Mouse (Mus musculus): ENCODE results near the gene Litaf.
A peak's percentile ranks its signal among the peaks of the same experiment; 100 is the strongest.

Gene Litaf

GRCm38 (mm10) chr16:11066833-11067191, 855 bp upstream of the Litaf start:
- DNase-seq (ENCODE audit: low spot score), result peak; percentile 76

GRCm38 (mm10) chr16:11065431-11065830, 526 bp downstream of the Litaf start:
- peak; percentile 40 for DNase-seq (ENCODE audit: low spot score)

GRCm38 (mm10) chr16:11064742-11065141, 1.2 kb downstream of the Litaf start:
- no peak for DNase-seq (ENCODE audit: low spot score)

GRCm38 (mm10) chr16:11064341-11064740, 1.6 kb downstream of the Litaf start:
- no peak for DNase-seq (ENCODE audit: low spot score)

GRCm38 (mm10) chr16:11062794-11063721, 2.9 kb downstream of the Litaf start:
- peak; percentile 41 for DNase-seq (ENCODE audit: low spot score)

GRCm38 (mm10) chr16:11060645-11061044, 5.3 kb downstream of the Litaf start, which contains the start of gene Snn:
TSS of gene Snn (plus strand) at chr16:11060945.
- DNase-seq (ENCODE audit: low spot score), result no peak

- no peak for DNase-seq (ENCODE audit: low spot score)
These were observed 10.0 kb downstream of the Litaf start for GRCm38 (mm10) chr16:11055916-11056315.

- no peak for DNase-seq (ENCODE audit: low spot score)
These were observed 11.1 kb downstream of the Litaf start for GRCm38 (mm10) chr16:11054871-11055270.

GRCm38 (mm10) chr16:11054409-11054808, 11.5 kb downstream of the Litaf start:
- DNase-seq (ENCODE audit: low spot score), result no peak

GRCm38 (mm10) chr16:11051134-11051533, 14.8 kb downstream of the Litaf start:
- DNase-seq (ENCODE audit: low spot score), result no peak

- DNase-seq (ENCODE audit: low spot score), result no peak
These were observed 15.7 kb downstream of the Litaf start for GRCm38 (mm10) chr16:11050226-11050625.

GRCm38 (mm10) chr16:11047130-11047529, 18.8 kb downstream of the Litaf start:
- DNase-seq (ENCODE audit: low spot score), result no peak

- DNase-seq (ENCODE audit: low spot score), result no peak
These were observed 19.5 kb downstream of the Litaf start for GRCm38 (mm10) chr16:11046437-11046836.

GRCm38 (mm10) chr16:11043239-11043638, 22.7 kb downstream of the Litaf start:
- DNase-seq (ENCODE audit: low spot score), result no peak

GRCm38 (mm10) chr16:11040603-11041002, 25.4 kb downstream of the Litaf start:
- no peak for DNase-seq (ENCODE audit: low spot score)

- peak; percentile 92 for DNase-seq (ENCODE audit: low spot score)
These were observed 30.0 kb downstream of the Litaf start for GRCm38 (mm10) chr16:11035790-11036431.

GRCm38 (mm10) chr16:11035273-11035672, 30.7 kb downstream of the Litaf start:
- DNase-seq (ENCODE audit: low spot score), result no peak

GRCm38 (mm10) chr16:11034193-11034803, 31.7 kb downstream of the Litaf start:
- DNase-seq (ENCODE audit: low spot score), result peak; percentile 93

- DNase-seq (ENCODE audit: low spot score), result no peak
These were observed 34.6 kb downstream of the Litaf start for GRCm38 (mm10) chr16:11031320-11031719.

- no peak for DNase-seq (ENCODE audit: low spot score)
These were observed 35.1 kb downstream of the Litaf start for GRCm38 (mm10) chr16:11030844-11031243.

- DNase-seq (ENCODE audit: low spot score), result no peak
These were observed 37.8 kb downstream of the Litaf start for GRCm38 (mm10) chr16:11028206-11028605.

GRCm38 (mm10) chr16:11024841-11025240, 41.1 kb downstream of the Litaf start:
- no peak for DNase-seq (ENCODE audit: low spot score)

- DNase-seq (ENCODE audit: low spot score), result no peak
These were observed 42.3 kb downstream of the Litaf start for GRCm38 (mm10) chr16:11023618-11024017.
